Mouse (Mus musculus): ENCODE results near the gene Zfp746.

DNA sequence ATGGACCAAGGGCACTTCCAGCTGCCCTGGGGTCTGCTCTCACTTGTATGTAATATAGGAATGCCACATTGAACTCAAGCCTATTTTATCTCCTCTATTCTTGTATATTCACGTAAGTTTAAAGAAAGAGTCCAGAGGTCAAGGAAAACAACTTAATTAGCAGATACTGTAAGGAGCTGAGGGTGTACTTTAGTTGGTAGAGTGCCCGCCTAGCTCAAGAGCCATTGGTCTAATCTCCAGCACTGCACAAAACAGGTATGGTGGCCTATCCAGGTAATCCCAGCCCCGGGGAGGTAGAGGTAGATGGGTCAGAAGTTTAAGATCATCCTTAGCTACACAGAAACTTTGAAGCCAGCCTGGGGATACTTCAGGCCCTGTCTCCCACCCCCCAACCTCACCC, 18.9 kb downstream of the Zfp746 start:
- TF ChIP-seq CTCF (IDR thresholded peaks at IDR 0.05; ENCODE audit: low read depth) (no peak), EP300 (optimal IDR thresholded peaks at IDR 0.05) (no peak)
